Mouse (Mus musculus): ENCODE measurements around the gene Ddx42. TPM values are rescaled to one million over a fixed set of nuclear protein-coding genes. Genes with fewer than 3 reads are reported as not detected.
A peak's percentile ranks its signal among the peaks of the same experiment; 100 is the strongest.

Ddx42 gene
- polyA plus RNA-seq, 1 experiment from 2014 or later = 43.0 TPM

DNA sequence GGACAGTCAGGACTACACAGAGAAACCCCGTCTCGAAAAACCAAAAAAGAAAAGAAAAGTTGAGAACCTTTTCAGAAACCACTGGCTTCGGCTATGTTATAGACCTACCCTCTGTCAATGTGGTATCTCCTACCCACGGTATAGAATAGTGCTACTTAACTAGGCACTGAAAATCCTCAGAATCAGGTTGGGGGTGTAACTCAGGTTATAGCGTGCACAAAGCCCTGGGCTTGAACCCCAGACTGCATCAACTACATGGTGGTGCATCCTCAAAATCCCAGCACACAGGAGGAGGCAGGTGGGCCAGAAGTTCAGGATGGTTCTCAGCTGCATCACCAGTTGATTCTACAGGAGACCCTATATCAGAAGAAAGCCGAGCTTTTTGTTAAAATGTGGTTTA is 57.1 kb downstream of the Ddx42 start:
- ATAC-seq (ENCODE audit: insufficient number of reproducible peaks, insufficient read depth, low FRiP score, low read depth) = no peak
- Histone ChIP-seq H3K36me3 (ENCODE audit: control insufficient read depth, insufficient read depth, low read length) (peaks cover 3% of the 10 kb centered on the region; the same call in 1 of the 2 replicates), H3K9me3 (ENCODE audit: control insufficient read depth, low read length) (no peaks in the 10 kb centered on the region), H3K9ac (ENCODE audit: low read length) (no peak overlapping the region), H3K4me2 (ENCODE audit: low read length) (peak overlapping the region; percentile 75), H3K27ac (replicated peaks in 1 of 2; ENCODE audit: control insufficient read depth in 1 of 2, insufficient read depth in 1 of 2, low read depth in 2 of 2, low read length in 2 of 2) (no peak overlapping the region), H3K4me1 (ENCODE audit: control insufficient read depth in 2 of 2, insufficient read depth in 2 of 2, low read length in 2 of 2) (peaks cover 11 to 20% of the 10 kb centered on the region in 2 experiments), H3K27me3 (ENCODE audit: control insufficient read depth, insufficient read depth, low read length) (no peaks in the 10 kb centered on the region), H3K4me3 (ENCODE audit: control insufficient read depth in 1 of 2, insufficient read depth in 1 of 2, low read depth in 1 of 2, low read length in 2 of 2) (no peak overlapping the region)
- 96% methylated on average over 6 of the region's 6 CpGs for WGBS

DNA sequence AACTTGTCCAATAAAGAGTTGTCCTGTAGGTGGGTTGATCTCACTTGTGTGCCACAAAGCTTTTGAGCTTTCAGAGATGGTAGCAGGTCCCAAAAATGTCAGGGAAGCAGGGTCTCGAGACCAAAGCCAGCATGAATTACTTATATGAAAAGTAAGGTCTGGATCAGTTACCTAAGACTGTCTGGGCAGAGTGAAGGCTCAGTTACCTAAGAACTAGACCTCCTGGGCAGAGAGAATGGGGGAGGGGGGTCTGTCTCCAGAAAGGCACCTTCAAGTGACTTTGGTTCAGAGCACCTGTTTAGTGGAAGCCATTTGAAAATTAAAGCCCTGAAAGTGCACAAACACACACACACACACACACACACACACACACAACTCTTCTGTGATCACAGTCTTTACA is 57.6 kb downstream of the Ddx42 start:
- Histone ChIP-seq H3K4me3 (ENCODE audit: control insufficient read depth in 1 of 2, insufficient read depth in 1 of 2, low read depth in 1 of 2, low read length in 2 of 2) (no peak overlapping the region), H3K4me1 (ENCODE audit: control insufficient read depth in 2 of 2, insufficient read depth in 2 of 2, low read length in 2 of 2) (peaks cover 11 to 18% of the 10 kb centered on the region in 2 experiments), H3K27ac (replicated peaks in 1 of 2; ENCODE audit: control insufficient read depth in 1 of 2, insufficient read depth in 1 of 2, low read depth in 2 of 2, low read length in 2 of 2) (no peak overlapping the region), H3K9ac (ENCODE audit: low read length) (no peak overlapping the region), H3K27me3 (ENCODE audit: control insufficient read depth, insufficient read depth, low read length) (no peaks in the 10 kb centered on the region), H3K9me3 (ENCODE audit: control insufficient read depth, low read length) (no peaks in the 10 kb centered on the region), H3K4me2 (ENCODE audit: low read length) (no peak overlapping the region), H3K36me3 (ENCODE audit: control insufficient read depth, insufficient read depth, low read length) (peaks cover 3% of the 10 kb centered on the region; the same call in 1 of the 2 replicates)
- no peak for ATAC-seq (ENCODE audit: insufficient number of reproducible peaks, insufficient read depth, low FRiP score, low read depth)
- WGBS = 82% methylated on average over 1 of the region's 1 CpGs

DNA sequence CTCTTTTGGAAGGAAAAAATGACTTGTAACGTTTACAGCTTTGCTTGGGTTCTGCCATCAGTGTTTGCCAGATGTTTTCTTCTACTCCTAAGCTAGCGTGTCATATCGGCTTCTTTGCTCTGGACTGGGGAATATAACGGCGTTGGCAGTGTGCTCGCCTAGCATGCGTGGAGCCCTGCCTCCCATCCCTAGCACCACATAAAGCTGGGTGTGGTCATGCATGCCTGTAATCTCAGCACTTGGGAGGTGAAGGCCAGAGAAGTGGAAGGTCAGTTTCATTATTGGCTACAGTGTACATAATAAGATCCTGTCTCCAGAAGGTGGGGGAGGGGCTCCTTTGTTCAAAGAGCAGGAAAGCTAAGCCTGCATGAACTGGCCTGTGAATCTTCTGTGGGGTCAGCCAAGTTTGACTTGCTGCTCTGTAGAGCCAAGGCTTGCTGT is 58.3 kb downstream of the Ddx42 start:
- ATAC-seq (ENCODE audit: insufficient number of reproducible peaks, insufficient read depth, low FRiP score, low read depth) = no peak
- 79% methylated on average over 7 of the region's 7 CpGs for WGBS
- no peak overlapping the region for H3K4me2 ChIP-seq (ENCODE audit: low read length)
- H3K27ac ChIP-seq (replicated peaks in 1 of 2; ENCODE audit: control insufficient read depth in 1 of 2, insufficient read depth in 1 of 2, low read depth in 2 of 2, low read length in 2 of 2) = no peak overlapping the region
- peaks cover 3% of the 10 kb centered on the region; the same call in 1 of the 2 replicates for H3K36me3 ChIP-seq (ENCODE audit: control insufficient read depth, insufficient read depth, low read length)
- no peaks in the 10 kb centered on the region for H3K27me3 ChIP-seq (ENCODE audit: control insufficient read depth, insufficient read depth, low read length)
- H3K4me3 ChIP-seq (ENCODE audit: control insufficient read depth in 1 of 2, insufficient read depth in 1 of 2, low read depth in 1 of 2, low read length in 2 of 2) = no peak overlapping the region
- H3K9me3 ChIP-seq (ENCODE audit: control insufficient read depth, low read length) = no peaks in the 10 kb centered on the region
- H3K4me1 ChIP-seq (ENCODE audit: control insufficient read depth in 2 of 2, insufficient read depth in 2 of 2, low read length in 2 of 2) = peaks cover 11 to 18% of the 10 kb centered on the region in 2 experiments
- no peak overlapping the region for H3K9ac ChIP-seq (ENCODE audit: low read length)

DNA sequence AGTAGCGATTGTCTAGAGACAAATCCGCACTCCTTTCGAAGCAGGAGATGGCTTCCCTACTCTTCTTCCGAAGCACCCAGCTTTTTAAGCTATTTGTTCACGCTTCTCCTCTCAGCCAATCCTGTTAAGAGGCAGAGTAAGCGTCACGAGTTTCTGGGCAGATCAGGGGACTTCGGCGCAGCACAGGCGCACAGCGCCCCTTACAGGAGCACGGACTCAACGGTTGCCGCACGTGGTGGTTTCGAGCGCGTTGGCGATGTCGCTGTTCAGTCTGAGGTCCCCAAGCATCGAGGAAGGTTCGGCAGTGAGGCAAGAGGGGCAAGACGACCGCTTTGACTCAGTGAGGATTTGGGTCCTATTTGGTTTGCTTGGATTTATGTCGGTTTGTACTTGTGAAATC is 59.7 kb downstream of the Ddx42 start, which contains the start of gene Tcam1:
Gene Tcam1 (plus strand): TSS at position 219 of the 400 bp plus-strand sequence.
- no peak; the same call in 1 of the 2 replicates for ATAC-seq (ENCODE audit: insufficient number of reproducible peaks, insufficient read depth, low FRiP score, low read depth)
- peak within 1 kb of the TSS; percentile 57 for H3K4me2 ChIP-seq (ENCODE audit: low read length)
- H3K4me3 ChIP-seq (ENCODE audit: control insufficient read depth in 1 of 2, insufficient read depth in 1 of 2, low read depth in 1 of 2, low read length in 2 of 2) = 0 out of 4 replicates have a peak within 1 kb of the TSS, but pooled peaks of 1 of the 2 experiments have one; percentile 9
- H3K9me3 ChIP-seq (ENCODE audit: control insufficient read depth, low read length) = no peaks in the 10 kb centered on the region
- no peak within 1 kb of the TSS for H3K9ac ChIP-seq (ENCODE audit: low read length)
- H3K36me3 ChIP-seq (ENCODE audit: control insufficient read depth, insufficient read depth, low read length) = no peaks in the 10 kb centered on the region
- peaks cover 9 to 12% of the 10 kb centered on the region in 2 experiments for H3K4me1 ChIP-seq (ENCODE audit: control insufficient read depth in 2 of 2, insufficient read depth in 2 of 2, low read length in 2 of 2)
- no peaks in the 10 kb centered on the region for H3K27me3 ChIP-seq (ENCODE audit: control insufficient read depth, insufficient read depth, low read length)
- 7% methylated on average over 25 of the region's 25 CpGs for WGBS
- no peak within 1 kb of the TSS for H3K27ac ChIP-seq (replicated peaks in 1 of 2; ENCODE audit: control insufficient read depth in 1 of 2, insufficient read depth in 1 of 2, low read depth in 2 of 2, low read length in 2 of 2)

GRCm38 (mm10) chr11:106282452-106282851 is 65.7 kb downstream of the Ddx42 start:
- Histone ChIP-seq H3K27ac (replicated peaks in 1 of 2; ENCODE audit: control insufficient read depth in 1 of 2, insufficient read depth in 1 of 2, low read depth in 2 of 2, low read length in 2 of 2) (no peak overlapping the region), H3K4me1 (ENCODE audit: control insufficient read depth in 2 of 2, insufficient read depth in 2 of 2, low read length in 2 of 2) (no peaks in the 10 kb centered on the region; a peak in 2 of 4 replicates), H3K27me3 (ENCODE audit: control insufficient read depth, insufficient read depth, low read length) (no peaks in the 10 kb centered on the region), H3K9ac (ENCODE audit: low read length) (no peak overlapping the region), H3K36me3 (ENCODE audit: control insufficient read depth, insufficient read depth, low read length) (no peaks in the 10 kb centered on the region), H3K9me3 (ENCODE audit: control insufficient read depth, low read length) (no peaks in the 10 kb centered on the region), H3K4me2 (ENCODE audit: low read length) (no peak overlapping the region), H3K4me3 (ENCODE audit: control insufficient read depth in 1 of 2, insufficient read depth in 1 of 2, low read depth in 1 of 2, low read length in 2 of 2) (no peak overlapping the region)
- 76% methylated on average over 6 of the region's 6 CpGs for WGBS
- ATAC-seq (ENCODE audit: insufficient number of reproducible peaks, insufficient read depth, low FRiP score, low read depth) = no peak

GRCm38 (mm10) chr11:106283371-106283770 is 66.6 kb downstream of the Ddx42 start:
- no peak for ATAC-seq (ENCODE audit: insufficient number of reproducible peaks, insufficient read depth, low FRiP score, low read depth)
- Histone ChIP-seq H3K4me1 (ENCODE audit: control insufficient read depth in 2 of 2, insufficient read depth in 2 of 2, low read length in 2 of 2) (no peaks in the 10 kb centered on the region; a peak in 2 of 4 replicates), H3K9me3 (ENCODE audit: control insufficient read depth, low read length) (no peaks in the 10 kb centered on the region), H3K4me2 (ENCODE audit: low read length) (no peak overlapping the region), H3K9ac (ENCODE audit: low read length) (no peak overlapping the region), H3K4me3 (ENCODE audit: control insufficient read depth in 1 of 2, insufficient read depth in 1 of 2, low read depth in 1 of 2, low read length in 2 of 2) (no peak overlapping the region), H3K36me3 (ENCODE audit: control insufficient read depth, insufficient read depth, low read length) (no peaks in the 10 kb centered on the region), H3K27me3 (ENCODE audit: control insufficient read depth, insufficient read depth, low read length) (no peaks in the 10 kb centered on the region), H3K27ac (replicated peaks in 1 of 2; ENCODE audit: control insufficient read depth in 1 of 2, insufficient read depth in 1 of 2, low read depth in 2 of 2, low read length in 2 of 2) (no peak overlapping the region)
- WGBS = 67% methylated on average over 4 of the region's 4 CpGs

GRCm38 (mm10) chr11:106284126-106284525 is 67.4 kb downstream of the Ddx42 start:
- 52% methylated on average over 8 of the region's 8 CpGs for WGBS

GRCm38 (mm10) chr11:106286206-106286605 is 69.5 kb downstream of the Ddx42 start:
- H3K27ac ChIP-seq (replicated peaks in 1 of 2; ENCODE audit: control insufficient read depth in 1 of 2, insufficient read depth in 1 of 2, low read depth in 2 of 2, low read length in 2 of 2) = no peak overlapping the region
- H3K9me3 ChIP-seq (ENCODE audit: control insufficient read depth, low read length) = no peaks in the 10 kb centered on the region
- H3K36me3 ChIP-seq (ENCODE audit: control insufficient read depth, insufficient read depth, low read length) = no peaks in the 10 kb centered on the region
- no peak overlapping the region for H3K4me3 ChIP-seq (ENCODE audit: control insufficient read depth in 1 of 2, insufficient read depth in 1 of 2, low read depth in 1 of 2, low read length in 2 of 2)
- H3K9ac ChIP-seq (ENCODE audit: low read length) = no peak overlapping the region
- 76% methylated on average over 7 of the region's 7 CpGs for WGBS
- H3K27me3 ChIP-seq (ENCODE audit: control insufficient read depth, insufficient read depth, low read length) = no peaks in the 10 kb centered on the region
- peaks cover 3 to 6% of the 10 kb centered on the region in 2 experiments; a peak in 2 of 4 replicates for H3K4me1 ChIP-seq (ENCODE audit: control insufficient read depth in 2 of 2, insufficient read depth in 2 of 2, low read length in 2 of 2)
- ATAC-seq (ENCODE audit: insufficient number of reproducible peaks, insufficient read depth, low FRiP score, low read depth) = no peak
- H3K4me2 ChIP-seq (ENCODE audit: low read length) = no peak overlapping the region

More at GRCm38 (mm10) chr11:106284126-106284525, 67.4 kb downstream of the Ddx42 start:
- Histone ChIP-seq H3K27me3 (ENCODE audit: control insufficient read depth, insufficient read depth, low read length) (no peaks in the 10 kb centered on the region), H3K4me1 (ENCODE audit: control insufficient read depth in 2 of 2, insufficient read depth in 2 of 2, low read length in 2 of 2) (no peaks in the 10 kb centered on the region; a peak in 2 of 4 replicates), H3K9me3 (ENCODE audit: control insufficient read depth, low read length) (no peaks in the 10 kb centered on the region), H3K4me2 (ENCODE audit: low read length) (no peak overlapping the region), H3K4me3 (ENCODE audit: control insufficient read depth in 1 of 2, insufficient read depth in 1 of 2, low read depth in 1 of 2, low read length in 2 of 2) (no peak overlapping the region), H3K9ac (ENCODE audit: low read length) (no peak overlapping the region), H3K36me3 (ENCODE audit: control insufficient read depth, insufficient read depth, low read length) (no peaks in the 10 kb centered on the region), H3K27ac (replicated peaks in 1 of 2; ENCODE audit: control insufficient read depth in 1 of 2, insufficient read depth in 1 of 2, low read depth in 2 of 2, low read length in 2 of 2) (no peak overlapping the region)
- no peak for ATAC-seq (ENCODE audit: insufficient number of reproducible peaks, insufficient read depth, low FRiP score, low read depth)

Data from heart, embryonic 14.5 days (tissue).